Comparison of ENCODE assay signal across 8 mouse cellular contexts in genomic region chr13:119640504-119640903, GRCm38 (mm10). TPM values are rescaled to one million over a fixed set of nuclear protein-coding genes. Genes with fewer than 3 reads are reported as not detected.
DNase-seq lines count a peak whose midpoint lies in the region; ATAC-seq and TF ChIP-seq lines count a peak whose summit lies in the region.

No protein-coding gene starts in this region.

- DNase-seq in forebrain, embryonic 11.5 days (ENCODE audit: low spot score) = no peak
- no peak for DNase-seq in forebrain, embryonic 10.5 days (ENCODE audit: extremely low spot score, low spot score)
- DNase-seq in liver, embryonic 14.5 days (ENCODE audit: low read depth in 3 of 3, low spot score in 3 of 3) = peak in 2 of 3 experiments; percentile 4 to 10
- no peak for DNase-seq in liver, embryonic 11.5 days (ENCODE audit: low spot score)
- peak; percentile 79 for DNase-seq in adipocyte (ENCODE audit: low spot score)
- DNase-seq in heart, postnatal 14 days = peak; percentile 13 to 43
- peak; percentile 72 for DNase-seq in retina, postnatal 1 day
- DNase-seq in frontal cortex, postnatal 36 days (ENCODE audit: low spot score in 2 of 2) = no peak

- peak; percentile 51; the same call in 1 of the 2 replicates for TF ChIP-seq CTCF in liver, embryonic 14.5 days (IDR thresholded peaks at IDR 0.05; ENCODE audit: low read depth)

- H3K4me1 ChIP-seq in forebrain, embryonic 11.5 days (replicated peaks; ENCODE audit: control insufficient read depth, insufficient read depth, low read length) = no peaks in the 10 kb centered on the region
- H3K4me1 ChIP-seq in forebrain, embryonic 10.5 days = no peaks in the 10 kb centered on the region
- no peaks in the 10 kb centered on the region; a peak in 1 of 4 replicates for H3K4me1 ChIP-seq in liver, embryonic 14.5 days (replicated peaks; ENCODE audit: control insufficient read depth in 2 of 2, insufficient read depth in 2 of 2, low read length in 1 of 2)
- no peaks in the 10 kb centered on the region for H3K4me1 ChIP-seq in liver, embryonic 11.5 days (replicated peaks; ENCODE audit: control insufficient read depth, insufficient read depth, low read length)

- intact Hi-C loops in heart, postnatal 14 days (cut with DNase I) = loop anchor here (2.0 to 5.0 kb wide), 3 partner anchors 82 to 152 kb away; partner anchors contain the start of gene Zfp131

- no peak overlapping the region for H3K27ac ChIP-seq in forebrain, embryonic 11.5 days (ENCODE audit: low read depth, low read length)
- no peak overlapping the region for H3K27ac ChIP-seq in forebrain, embryonic 10.5 days
- no peak overlapping the region for H3K27ac ChIP-seq in liver, embryonic 14.5 days
- no peak overlapping the region for H3K27ac ChIP-seq in liver, embryonic 11.5 days (ENCODE audit: low read depth, low read length)

- no peaks in the 10 kb centered on the region for H3K36me3 ChIP-seq in forebrain, embryonic 11.5 days (ENCODE audit: control insufficient read depth, insufficient read depth, low read length)
- no peaks in the 10 kb centered on the region for H3K36me3 ChIP-seq in forebrain, embryonic 10.5 days (replicated peaks)
- no peaks in the 10 kb centered on the region for H3K36me3 ChIP-seq in liver, embryonic 14.5 days (replicated peaks; ENCODE audit: control insufficient read depth, insufficient read depth, low read depth)
- H3K36me3 ChIP-seq in liver, embryonic 11.5 days (ENCODE audit: control insufficient read depth, insufficient read depth, low read length) = no peaks in the 10 kb centered on the region

- TF ChIP-seq EP300 in liver, embryonic 14.5 days (IDR thresholded peaks at IDR 0.05; ENCODE audit: low read depth) = no peak

- no peak overlapping the region for H3K4me3 ChIP-seq in forebrain, embryonic 11.5 days (ENCODE audit: low read depth, low read length)
- H3K4me3 ChIP-seq in forebrain, embryonic 10.5 days = no peak overlapping the region
- H3K4me3 ChIP-seq in liver, embryonic 14.5 days (ENCODE audit: insufficient read depth in 1 of 2, low read depth in 2 of 2, low read length in 2 of 2) = no peak overlapping the region
- H3K4me3 ChIP-seq in liver, embryonic 11.5 days (ENCODE audit: low read depth, low read length) = no peak overlapping the region

- no peak overlapping the region for H3K4me2 ChIP-seq in forebrain, embryonic 11.5 days (ENCODE audit: low read depth, low read length, severe bottlenecking)
- no peak overlapping the region for H3K4me2 ChIP-seq in liver, embryonic 14.5 days (ENCODE audit: low read depth)
- no peak overlapping the region for H3K4me2 ChIP-seq in liver, embryonic 11.5 days

- 45% methylated on average over 4 of the region's 4 CpGs for WGBS in forebrain, embryonic 11.5 days
- WGBS in forebrain, embryonic 10.5 days = 40% methylated on average over 4 of the region's 4 CpGs
- 29% methylated on average over 4 of the region's 4 CpGs for WGBS in liver, embryonic 14.5 days (ENCODE audit: insufficient replicate concordance)
- 36% methylated on average over 4 of the region's 4 CpGs for WGBS in liver, embryonic 11.5 days

- H3K27me3 ChIP-seq in forebrain, embryonic 11.5 days (ENCODE audit: control insufficient read depth, insufficient read depth, low read length) = no peaks in the 10 kb centered on the region
- H3K27me3 ChIP-seq in forebrain, embryonic 10.5 days (ENCODE audit: poor library complexity, severe bottlenecking) = no peaks in the 10 kb centered on the region
- H3K27me3 ChIP-seq in liver, embryonic 14.5 days (ENCODE audit: control insufficient read depth, insufficient read depth, low read length) = no peaks in the 10 kb centered on the region
- no peaks in the 10 kb centered on the region for H3K27me3 ChIP-seq in liver, embryonic 11.5 days (replicated peaks; ENCODE audit: control insufficient read depth, insufficient read depth, low read length)

- ATAC-seq in forebrain, embryonic 11.5 days (replicated peaks; ENCODE audit: low FRiP score) = peak; percentile 55; the same call in 1 of the 2 replicates
- ATAC-seq in liver, embryonic 14.5 days (ENCODE audit: insufficient read depth) = no peak
- ATAC-seq in liver, embryonic 11.5 days (replicated peaks; ENCODE audit: low FRiP score) = no peak

- no peak overlapping the region for H3K9ac ChIP-seq in forebrain, embryonic 11.5 days (ENCODE audit: low read length)
- no peak overlapping the region for H3K9ac ChIP-seq in liver, embryonic 14.5 days (replicated peaks)
- H3K9ac ChIP-seq in liver, embryonic 11.5 days (ENCODE audit: low read depth, low read length) = no peak overlapping the region

- no peaks in the 10 kb centered on the region for H3K9me3 ChIP-seq in forebrain, embryonic 11.5 days (ENCODE audit: control insufficient read depth, low read length)
- H3K9me3 ChIP-seq in forebrain, embryonic 10.5 days = no peaks in the 10 kb centered on the region
- no peaks in the 10 kb centered on the region for H3K9me3 ChIP-seq in liver, embryonic 14.5 days (ENCODE audit: control insufficient read depth, low read length)
- H3K9me3 ChIP-seq in liver, embryonic 11.5 days (ENCODE audit: control insufficient read depth, low read length) = no peaks in the 10 kb centered on the region

RNA-seq across cellular contexts. Expression of gene Ccl28, which starts 16.9 kb away (rescaled TPM):
- polyA plus RNA-seq in forebrain, embryonic 11.5 days (2014; fragmentation: Nextera tagmentation; extraction: Ambion mirVana) = 0.19 and 0.41 TPM in 2 replicates
- 0.06 and 0.19 TPM in 2 replicates for polyA plus RNA-seq in forebrain, embryonic 10.5 days (2016; fragmentation: Nextera tagmentation; extraction: Ambion mirVana)
- polyA plus RNA-seq in liver, embryonic 14.5 days (2012; rRNA removed) = 0.01 TPM in 1 of 2 replicates, not detected in the other
- not detected in 2 replicates for polyA plus RNA-seq in liver, embryonic 14.5 days (2014; fragmentation: Nextera tagmentation; extraction: Ambion mirVana)
- 0.05 TPM in 1 of 2 replicates, not detected in the other for polyA plus RNA-seq in liver, embryonic 11.5 days (2014; fragmentation: Nextera tagmentation; extraction: Ambion mirVana)
- not detected for total RNA-seq in heart, postnatal 14 days (2021)

RNA-seq across cellular contexts. Expression of gene Hmgcs1, which starts 49.7 kb away (rescaled TPM):
- polyA plus RNA-seq in forebrain, embryonic 11.5 days (2014; fragmentation: Nextera tagmentation; extraction: Ambion mirVana) = 389 and 403 TPM in 2 replicates
- 340 and 341 TPM in 2 replicates for polyA plus RNA-seq in forebrain, embryonic 10.5 days (2016; fragmentation: Nextera tagmentation; extraction: Ambion mirVana)
- polyA plus RNA-seq in liver, embryonic 14.5 days (2012; rRNA removed) = 55.0 and 76.5 TPM in 2 replicates
- 110 and 137 TPM in 2 replicates for polyA plus RNA-seq in liver, embryonic 14.5 days (2014; fragmentation: Nextera tagmentation; extraction: Ambion mirVana)
- polyA plus RNA-seq in liver, embryonic 11.5 days (2014; fragmentation: Nextera tagmentation; extraction: Ambion mirVana) = 119 and 136 TPM in 2 replicates
- 10 to 100 TPM; 50.6 to 51.5 TPM for total RNA-seq in heart, postnatal 14 days (2021)

Comparison
In these comparisons a context has a peak if more than half of its experiments do, and no peak if none do; other contexts are left out.
1. DNase-seq: peak in liver, embryonic 14.5 days (2 of 3), adipocyte (single experiment), heart, postnatal 14 days (2 of 2) and retina, postnatal 1 day (single experiment); none in forebrain, embryonic 11.5 days (single experiment), forebrain, embryonic 10.5 days (single experiment), liver, embryonic 11.5 days (single experiment) and frontal cortex, postnatal 36 days (0 of 2).